Mouse (Mus musculus): Measurements from ENCODE around the gene Tcea2.

The Tcea2 gene

GRCm38 (mm10) chr2:181679951-181680715 lies at the start of gene Tcea2:
Gene Tcea2 (plus strand): TSS chr2:181680310.
- DNase-seq (ENCODE audit: low read depth in 2 of 2, low spot score in 2 of 2), result peak; percentile 28 to 55

DNA sequence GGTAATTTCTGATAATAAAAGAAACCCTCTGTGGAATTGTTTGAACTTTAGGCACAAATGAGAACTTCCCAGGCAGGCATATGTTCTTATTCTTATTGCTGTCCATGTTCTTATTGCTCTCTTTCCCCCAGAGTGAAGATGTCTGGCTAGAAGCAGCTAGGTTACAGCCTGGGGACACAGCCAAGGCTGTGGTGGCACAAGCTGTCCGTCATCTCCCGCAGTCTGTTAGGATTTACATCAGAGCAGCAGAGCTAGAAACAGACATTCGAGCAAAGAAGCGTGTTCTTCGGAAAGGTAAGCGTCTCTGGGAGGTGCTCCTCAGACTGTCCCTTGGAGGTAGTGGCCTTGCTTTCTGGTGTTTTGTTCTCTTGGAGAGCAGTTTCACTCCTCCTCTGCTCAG lies 47.5 kb upstream of the Tcea2 start:
- DNase-seq (ENCODE audit: low read depth in 2 of 2, low spot score in 2 of 2), result no peak

- no peak for DNase-seq (ENCODE audit: low read depth in 2 of 2, low spot score in 2 of 2)
Measured at GRCm38 (mm10) chr2:181635865-181636264, 44.2 kb upstream of the Tcea2 start.

GRCm38 (mm10) chr2:181644361-181644760 lies 35.7 kb upstream of the Tcea2 start:
- peak; percentile 28 to 47 for DNase-seq (ENCODE audit: low read depth in 2 of 2, low spot score in 2 of 2)

GRCm38 (mm10) chr2:181645666-181646065 lies 34.4 kb upstream of the Tcea2 start:
- no peak for DNase-seq (ENCODE audit: low read depth in 2 of 2, low spot score in 2 of 2)

GRCm38 (mm10) chr2:181646626-181647472 lies 33.3 kb upstream of the Tcea2 start:
- DNase-seq (ENCODE audit: low read depth in 2 of 2, low spot score in 2 of 2), result no peak

DNA sequence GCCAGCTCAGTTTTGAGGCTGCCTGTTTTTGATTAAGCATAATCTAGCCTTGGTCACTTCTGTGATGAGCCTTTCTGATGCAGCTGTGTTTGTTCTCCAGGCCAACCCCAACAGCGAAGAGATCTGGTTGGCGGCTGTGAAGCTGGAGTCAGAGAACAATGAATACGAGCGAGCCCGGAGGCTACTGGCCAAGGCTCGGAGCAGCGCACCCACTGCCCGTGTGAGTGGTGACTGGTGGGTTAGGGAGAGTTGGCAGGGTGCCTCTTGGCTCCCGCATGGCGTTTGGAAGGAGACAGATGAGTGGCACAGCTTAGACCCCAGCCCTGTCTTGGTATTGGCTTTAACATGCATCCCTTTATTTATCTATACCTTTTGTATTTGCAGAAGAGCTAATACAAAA lies 31.2 kb upstream of the Tcea2 start:
- DNase-seq (ENCODE audit: low read depth in 2 of 2, low spot score in 2 of 2), result no peak

DNA sequence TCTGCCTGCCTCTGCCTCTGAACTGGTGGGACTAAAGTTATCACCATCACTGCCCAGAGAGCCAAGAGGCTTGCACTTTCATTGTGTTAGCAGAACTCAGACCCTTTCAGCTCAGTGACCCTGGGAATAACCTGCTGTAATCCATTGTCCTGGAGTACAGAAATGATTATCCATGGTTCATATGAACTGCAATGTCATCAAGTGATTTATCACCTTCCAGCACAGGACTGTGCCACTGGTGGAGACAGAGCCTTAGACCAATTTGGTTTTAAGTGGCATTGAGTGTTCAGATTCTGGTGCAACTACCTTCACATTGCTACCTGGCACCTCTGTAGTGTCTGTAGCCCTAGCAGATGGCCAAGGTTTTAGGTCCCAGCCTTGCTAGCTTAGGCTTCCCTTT lies 27.0 kb upstream of the Tcea2 start:
- DNase-seq (ENCODE audit: low read depth in 2 of 2, low spot score in 2 of 2), result no peak

- DNase-seq (ENCODE audit: low read depth in 2 of 2, low spot score in 2 of 2), result no peak
Measured at GRCm38 (mm10) chr2:181653523-181653922, 26.6 kb upstream of the Tcea2 start.

GRCm38 (mm10) chr2:181656734-181657133 lies 23.4 kb upstream of the Tcea2 start, which contains the start of gene Gm29797:
Gene Gm29797 (plus strand): TSS chr2:181657034.
- no peak for DNase-seq (ENCODE audit: low read depth in 2 of 2, low spot score in 2 of 2)

DNA sequence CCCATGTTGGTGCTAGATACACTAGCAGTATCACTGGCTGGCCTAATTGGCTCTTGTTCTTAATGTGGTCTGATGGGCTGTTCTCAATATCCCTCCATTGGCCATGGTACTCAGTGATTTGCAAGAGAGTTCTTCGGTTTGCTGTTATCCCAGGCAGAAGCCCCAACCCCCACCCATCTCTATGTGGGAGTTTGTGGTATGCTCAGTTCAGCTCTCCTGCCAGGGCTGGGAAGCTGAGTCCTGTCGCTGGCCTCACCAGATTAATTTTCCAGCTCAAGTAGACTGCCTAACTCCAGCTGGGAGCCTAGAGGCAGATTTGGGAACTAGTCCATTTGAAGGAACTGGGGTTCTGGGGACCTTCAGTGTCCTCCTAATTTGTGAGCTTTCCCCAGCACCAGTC lies 22.7 kb upstream of the Tcea2 start:
- no peak for DNase-seq (ENCODE audit: low read depth in 2 of 2, low spot score in 2 of 2)

GRCm38 (mm10) chr2:181658528-181658927 lies 21.6 kb upstream of the Tcea2 start:
- no peak for DNase-seq (ENCODE audit: low read depth in 2 of 2, low spot score in 2 of 2)

DNA sequence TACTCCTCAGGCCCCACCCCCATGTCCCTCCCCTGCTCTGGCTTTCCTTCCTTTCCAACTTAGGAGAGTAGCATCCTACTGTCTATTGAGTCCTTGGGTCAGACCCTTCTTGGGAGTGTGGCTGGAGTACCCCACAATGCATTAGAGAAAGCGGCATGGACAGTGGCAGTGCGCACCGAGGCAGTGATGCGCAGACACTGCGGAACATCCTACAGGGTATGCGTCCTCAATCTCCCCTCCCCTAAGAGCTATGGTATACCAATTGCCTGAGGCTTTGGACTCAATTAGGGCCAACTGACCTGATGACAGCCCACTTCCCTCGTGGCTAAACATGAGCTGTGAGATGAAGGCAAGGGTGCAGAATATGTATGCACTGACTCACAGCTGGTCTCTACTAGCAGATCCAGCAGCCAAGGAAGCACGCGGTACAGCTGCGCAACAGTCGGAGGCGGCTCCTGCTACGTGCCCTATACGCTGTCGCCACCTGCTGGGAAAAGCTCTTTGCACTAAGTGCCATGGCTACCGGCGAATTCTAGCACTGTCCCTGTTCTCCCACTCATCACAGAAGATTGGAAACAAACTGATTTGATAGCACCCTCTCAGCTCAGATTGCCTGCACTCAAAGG lies 21.1 kb upstream of the Tcea2 start:
- DNase-seq (ENCODE audit: low read depth in 2 of 2, low spot score in 2 of 2), result peak; percentile 13 to 33

- peak; percentile 76 to 83 for DNase-seq (ENCODE audit: low read depth in 2 of 2, low spot score in 2 of 2)
Measured at GRCm38 (mm10) chr2:181659609-181660055, 20.5 kb upstream of the Tcea2 start.

DNA sequence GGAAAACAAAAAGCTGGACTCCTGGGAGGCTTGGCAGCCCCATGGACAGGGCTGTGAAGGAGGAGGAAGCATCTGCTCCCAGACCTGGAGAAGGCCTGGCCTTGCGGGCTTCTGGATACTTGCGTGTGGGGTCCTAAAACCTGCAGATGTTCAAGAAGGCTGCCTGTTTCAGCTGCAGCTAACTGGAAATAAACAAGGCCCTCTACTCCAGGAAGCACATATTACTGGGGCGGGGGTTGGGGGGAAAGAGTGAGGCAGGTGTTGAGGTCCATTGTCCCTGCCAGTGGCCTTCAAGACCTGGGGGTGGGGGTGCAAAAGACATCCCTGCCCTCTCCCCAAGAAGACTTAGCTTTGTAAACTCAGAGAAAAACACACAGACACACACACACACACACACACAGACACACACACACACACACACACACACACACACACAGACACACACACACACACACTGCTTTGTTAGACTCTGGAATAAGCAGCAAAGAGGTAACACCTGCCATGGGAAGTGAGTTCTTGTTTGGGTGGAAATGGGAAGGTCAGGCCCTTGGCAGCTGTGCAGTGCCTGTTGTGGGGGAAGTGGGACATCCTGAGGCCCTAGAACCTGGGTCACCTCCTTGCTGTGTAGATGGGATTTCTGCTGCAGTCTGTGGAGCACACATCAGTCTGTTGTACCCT lies 17.4 kb upstream of the Tcea2 start:
- no peak for DNase-seq (ENCODE audit: low read depth in 2 of 2, low spot score in 2 of 2)

DNA sequence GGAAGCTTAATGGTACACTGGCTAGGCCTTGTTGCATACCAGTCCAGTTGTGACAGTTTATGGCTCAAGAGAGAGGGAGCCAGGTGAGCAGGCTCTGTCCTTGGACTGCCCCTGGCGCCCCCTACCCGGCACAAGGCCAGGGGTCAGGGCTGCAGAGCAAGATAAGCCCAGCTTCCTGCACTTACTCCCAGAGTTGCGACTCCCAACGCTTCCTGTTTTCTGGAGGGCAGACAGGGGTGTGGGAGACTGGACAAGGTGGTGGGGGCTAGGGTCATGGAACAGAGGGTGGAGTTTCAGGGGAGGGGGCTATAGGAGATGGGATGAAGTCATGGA lies 16.8 kb upstream of the Tcea2 start:
- DNase-seq (ENCODE audit: low read depth in 2 of 2, low spot score in 2 of 2), result no peak

- DNase-seq (ENCODE audit: low read depth in 2 of 2, low spot score in 2 of 2), result no peak
Measured at GRCm38 (mm10) chr2:181670285-181670912, 9.7 kb upstream of the Tcea2 start.

DNA sequence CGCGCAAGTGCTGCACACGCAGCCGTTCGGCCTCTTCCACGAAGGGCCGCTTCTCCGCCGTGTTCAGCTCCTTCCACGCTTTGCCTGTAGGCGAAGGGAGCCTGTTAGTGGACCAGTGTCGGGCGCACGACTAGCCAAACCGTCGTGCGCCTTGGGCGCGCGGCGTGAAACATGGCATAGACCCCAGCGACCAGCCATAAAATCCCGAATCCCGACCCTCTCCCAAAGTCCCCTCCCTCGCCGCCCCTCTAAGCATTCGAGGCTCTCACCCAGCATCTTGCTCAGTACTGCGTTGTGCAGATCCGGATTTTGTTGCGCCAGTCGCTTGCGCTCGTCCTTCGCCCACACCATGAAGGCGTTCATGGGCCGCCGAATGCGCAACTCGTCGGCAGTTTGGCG lies 9.2 kb upstream of the Tcea2 start:
- no peak for DNase-seq (ENCODE audit: low read depth in 2 of 2, low spot score in 2 of 2)

GRCm38 (mm10) chr2:181671326-181671725 lies 8.8 kb upstream of the Tcea2 start, which contains the start of gene Sox18:
Gene Sox18 (minus strand): TSS chr2:181671640.
- DNase-seq (ENCODE audit: low read depth in 2 of 2, low spot score in 2 of 2), result no peak

DNA sequence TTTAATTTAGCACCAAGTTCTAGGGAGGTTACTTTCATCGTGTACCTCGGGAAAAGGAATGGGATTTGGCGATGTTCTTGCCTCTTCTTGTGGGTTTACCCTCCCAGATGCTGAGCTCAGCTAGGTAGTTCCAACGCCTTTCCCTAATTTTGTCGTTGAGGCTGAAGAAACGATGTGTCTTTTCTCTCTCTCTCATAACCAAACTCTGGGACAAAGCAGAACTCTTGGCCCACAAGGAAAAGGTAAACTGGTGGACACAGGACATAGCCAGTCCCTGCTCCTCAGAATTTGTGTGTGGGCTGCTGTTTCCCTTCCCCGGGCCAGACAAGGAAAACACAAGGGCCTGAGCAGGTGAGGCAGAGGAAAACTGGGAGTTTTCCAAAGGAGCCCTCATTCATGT lies 8.1 kb upstream of the Tcea2 start:
- DNase-seq (ENCODE audit: low read depth in 2 of 2, low spot score in 2 of 2), result no peak

GRCm38 (mm10) chr2:181673501-181673900 lies 6.6 kb upstream of the Tcea2 start:
- DNase-seq (ENCODE audit: low read depth in 2 of 2, low spot score in 2 of 2), result no peak
